Mouse (Mus musculus) embryonic facial prominence, embryonic 13.5 days (tissue): ENCODE results near the gene Fancf. TPM values are rescaled to one million over a fixed set of nuclear protein-coding genes. Genes with fewer than 3 reads are reported as not detected.

ENCODE experiments used
- ATAC-seq: fragments of 200-750 bp; cut with Nextera tagmentation; 2 replicates; pipeline ENCODE4 v1.8.0; 2017; ENCODE audit warnings: low read depth; ENCODE audit not compliant: insufficient number of reproducible peaks, insufficient read depth, low FRiP score, low TSS enrichment
- H3K27ac ChIP-seq: fragments of 300-500 bp; sonication (generic); 2 replicates; pipeline ENCODE4 v1.5.1; 2015; ENCODE audit warnings: moderate library complexity, mild to moderate bottlenecking, inconsistent platforms
- H3K27me3 ChIP-seq: fragments of 300-500 bp; sonication (generic); 2 replicates; pipeline ENCODE4 v1.6.1; 2015; ENCODE audit warnings: mild to moderate bottlenecking, inconsistent platforms
- H3K36me3 ChIP-seq: fragments of 300-500 bp; sonication (generic); 2 replicates; pipeline ENCODE4 v1.6.1; 2015; ENCODE audit warnings: mild to moderate bottlenecking, inconsistent platforms
- H3K4me1 ChIP-seq: fragments of 300-500 bp; sonication (generic); 2 replicates; pipeline ENCODE4 v1.6.1; 2015; ENCODE audit warnings: inconsistent platforms
- H3K4me2 ChIP-seq: fragments of 300-500 bp; sonication (generic); 2 replicates; pipeline ENCODE4 v1.6.1; 2015; ENCODE audit warnings: moderate library complexity, mild to moderate bottlenecking, inconsistent platforms
- H3K4me3 ChIP-seq: fragments of 300-500 bp; sonication (generic); 2 replicates; pipeline ENCODE4 v1.5.1; 2015; ENCODE audit warnings: mild to moderate bottlenecking, inconsistent platforms
- H3K9ac ChIP-seq: fragments of 300-500 bp; sonication (generic); 2 replicates; pipeline ENCODE4 v1.6.1; 2015; ENCODE audit warnings: mild to moderate bottlenecking, inconsistent platforms
- H3K9me3 ChIP-seq: fragments of 300-500 bp; sonication (generic); 2 replicates; pipeline ENCODE4 v1.6.1; 2016; ENCODE audit warnings: inconsistent platforms
- WGBS: fragments of 180-500 bp; shearing (Covaris S2); methylation state at CpG from one replicate; pipeline ENCODE4 v1.1.7; 2015; ENCODE audit warnings: mixed read lengths; 5-methylcytosine and 5-hydroxymethylcytosine counted together
- polyA plus RNA-seq: library from polyadenylated mRNA; unstranded; fragments of >200 nt; fragmentation: Nextera tagmentation; extraction: Ambion mirVana; gene quantifications from 2 replicates; pipeline ENCODE4 v1.2.1, GENCODE M21; 2015

Fancf gene
- polyA plus RNA-seq, 1 experiment from 2014 or later, result 8.0 TPM

DNA sequence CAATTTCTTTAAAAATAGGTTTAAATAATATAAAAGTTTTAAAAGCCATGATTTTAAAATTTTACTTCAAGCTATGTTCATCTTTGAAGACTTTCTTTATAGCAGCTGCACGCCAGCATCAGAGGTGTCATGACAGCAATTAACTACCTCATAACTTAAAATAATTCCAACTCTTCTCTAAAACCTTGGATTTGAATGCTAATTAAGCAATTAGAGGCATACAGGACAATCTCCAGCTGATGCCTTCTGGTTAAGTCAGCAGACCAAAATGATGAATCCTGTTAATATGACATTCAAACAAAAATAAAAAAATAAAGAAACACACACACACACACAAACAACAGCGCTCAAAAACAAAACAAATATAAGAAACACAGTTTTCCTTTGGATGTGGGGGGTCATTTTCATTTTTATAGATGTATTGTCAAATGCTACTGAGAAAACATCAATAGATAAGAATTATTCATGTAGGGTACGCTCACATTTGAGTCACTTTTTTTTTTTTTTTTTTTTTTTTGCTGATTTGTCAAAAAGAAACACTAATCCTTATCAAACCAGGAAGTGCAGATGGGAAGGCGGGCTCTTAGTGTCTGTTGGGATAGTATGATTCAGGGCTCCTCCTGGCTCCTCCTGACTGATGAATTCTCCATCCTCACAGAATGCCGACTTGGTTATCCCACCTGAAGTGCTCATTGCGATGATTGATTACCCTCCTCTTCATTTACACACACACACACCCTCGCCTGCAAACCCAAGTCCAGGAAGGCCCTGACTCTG lies 38.3 kb downstream of the Fancf start:
- no peak for ATAC-seq
- 81% methylated on average over 7 of the region's 7 CpGs for WGBS

DNA sequence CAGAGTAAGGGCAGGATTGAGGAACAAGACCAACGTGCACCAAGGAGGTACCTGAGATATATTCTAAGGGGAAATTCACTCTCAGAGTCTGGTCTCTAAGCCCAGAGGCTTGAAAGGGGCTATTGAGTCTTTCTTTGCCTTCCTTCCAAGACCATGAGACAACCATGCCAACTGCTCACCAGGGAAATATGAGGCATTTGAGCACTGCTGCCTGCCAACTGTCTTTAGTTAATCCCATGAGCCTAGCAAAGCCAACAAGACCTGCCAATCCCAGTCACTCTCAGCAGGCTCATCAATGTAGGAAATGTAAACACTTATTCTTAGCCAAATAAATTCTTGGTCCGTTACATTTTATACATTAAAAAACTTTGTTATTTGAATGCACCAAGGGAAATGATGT lies 40.6 kb downstream of the Fancf start:
- H3K4me2 ChIP-seq, result no peak overlapping the region
- 79% methylated on average over 2 of the region's 2 CpGs for WGBS

More for the DNA sequence above, 38.3 kb downstream of the Fancf start:
- Histone ChIP-seq H3K4me3 (no peak overlapping the region), H3K4me2 (no peak overlapping the region), H3K4me1 (no peaks in the 10 kb centered on the region), H3K36me3 (no peaks in the 10 kb centered on the region), H3K27ac (no peak overlapping the region), H3K27me3 (no peaks in the 10 kb centered on the region), H3K9ac (no peak overlapping the region), H3K9me3 (no peaks in the 10 kb centered on the region)

DNA sequence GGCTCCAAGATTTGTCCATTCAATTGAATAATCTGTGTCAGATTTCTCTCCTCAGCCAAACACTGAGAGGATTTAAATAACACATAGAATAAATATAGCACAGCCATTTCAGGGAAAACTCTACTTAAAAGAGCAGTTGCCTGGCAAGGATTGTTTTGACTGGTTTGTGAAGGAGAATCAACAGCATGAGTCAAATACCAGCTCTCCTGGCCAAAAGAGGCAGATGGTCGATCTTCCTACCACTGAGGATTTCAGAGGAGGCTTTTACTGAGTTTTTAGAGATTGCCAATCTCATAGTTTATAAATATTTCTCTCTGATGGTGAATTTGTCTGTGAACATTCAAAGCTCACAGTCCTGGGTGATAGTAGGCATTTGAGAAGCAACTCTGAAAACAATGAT lies 42.2 kb downstream of the Fancf start:
- H3K9me3 ChIP-seq, result no peaks in the 10 kb centered on the region
- no peak overlapping the region for H3K4me2 ChIP-seq
- no peak overlapping the region for H3K9ac ChIP-seq
- WGBS, result 71% methylated on average over 1 of the region's 1 CpGs
- no peak overlapping the region for H3K27ac ChIP-seq
- H3K27me3 ChIP-seq, result peaks cover 3% of the 10 kb centered on the region; the same call in 1 of the 2 replicates
- H3K4me1 ChIP-seq, result no peaks in the 10 kb centered on the region
- no peak for ATAC-seq
- H3K4me3 ChIP-seq, result no peak overlapping the region
- H3K36me3 ChIP-seq, result no peaks in the 10 kb centered on the region

More for the DNA sequence above, 40.6 kb downstream of the Fancf start:
- Histone ChIP-seq H3K9me3 (no peaks in the 10 kb centered on the region), H3K4me1 (no peaks in the 10 kb centered on the region), H3K36me3 (no peaks in the 10 kb centered on the region), H3K27me3 (peaks cover under 1% of the 10 kb centered on the region; the same call in 1 of the 2 replicates), H3K27ac (no peak overlapping the region), H3K4me3 (no peak overlapping the region), H3K9ac (no peak overlapping the region)
- ATAC-seq, result no peak

- WGBS, result 67% methylated on average over 3 of the region's 3 CpGs
- Histone ChIP-seq H3K36me3 (no peaks in the 10 kb centered on the region), H3K4me2 (no peak overlapping the region), H3K4me3 (no peak overlapping the region), H3K4me1 (no peaks in the 10 kb centered on the region), H3K27ac (no peak overlapping the region), H3K27me3 (peaks cover 3% of the 10 kb centered on the region; the same call in 1 of the 2 replicates), H3K9ac (no peak overlapping the region), H3K9me3 (no peaks in the 10 kb centered on the region)
- no peak for ATAC-seq
Measured at GRCm38 (mm10) chr7:51818251-51818974, 43.7 kb downstream of the Fancf start.

GRCm38 (mm10) chr7:51816283-51816839 lies 45.7 kb downstream of the Fancf start:
- 51% methylated on average over 3 of the region's 3 CpGs for WGBS
- Histone ChIP-seq H3K9me3 (no peaks in the 10 kb centered on the region), H3K27me3 (peaks cover 3% of the 10 kb centered on the region; the same call in 1 of the 2 replicates), H3K4me3 (no peak overlapping the region), H3K4me2 (no peak overlapping the region), H3K27ac (no peak overlapping the region), H3K4me1 (no peaks in the 10 kb centered on the region), H3K9ac (no peak overlapping the region), H3K36me3 (no peaks in the 10 kb centered on the region)
- no peak for ATAC-seq

- Histone ChIP-seq H3K9me3 (no peaks in the 10 kb centered on the region), H3K36me3 (no peaks in the 10 kb centered on the region), H3K27me3 (peaks cover 3% of the 10 kb centered on the region; the same call in 1 of the 2 replicates), H3K27ac (no peak overlapping the region), H3K4me1 (no peaks in the 10 kb centered on the region), H3K4me3 (no peak overlapping the region), H3K4me2 (no peak overlapping the region), H3K9ac (no peak overlapping the region)
- 56% methylated on average over 4 of the region's 4 CpGs for WGBS
- no peak for ATAC-seq
Measured at GRCm38 (mm10) chr7:51815473-51816282, 46.4 kb downstream of the Fancf start.

Other genes starting within 250 kb of the Fancf start
- 1.2 and 1.6 TPM in 2 replicates for gene Slc17a6, start 240.3 kb downstream of the Fancf start, polyA plus RNA-seq
- gene Gas2, start 252 bp downstream of the Fancf start, polyA plus RNA-seq, result 37.6 and 39.0 TPM in 2 replicates
- gene Svip, start 143.8 kb upstream of the Fancf start, polyA plus RNA-seq, result 4.8 and 5.0 TPM in 2 replicates
- gene 1700015G11Rik, start 153.5 kb upstream of the Fancf start, polyA plus RNA-seq, result not detected in 2 replicates